Mouse (Mus musculus): Measurements from ENCODE around the gene Olfr1280.

- TF ChIP-seq CTCF (IDR thresholded peaks at IDR 0.05; ENCODE audit: extremely low read depth, insufficient read depth, insufficient read length, insufficient replicate concordance) (no peak), POLR2A (IDR thresholded peaks at IDR 0.05; ENCODE audit: low read depth, low read length) (no peak)
Observed at GRCm38 (mm10) chr2:111375222-111375621, 61.4 kb downstream of the Olfr1280 start, which contains the start of gene Olfr1284.

Data from spleen, adult 2 months (tissue).